ENCODE assay signal across 8 mouse cellular contexts in genomic region chr2:150362113-150362877, GRCm38 (mm10). TPM values are rescaled to one million over a fixed set of nuclear protein-coding genes. Genes with fewer than 3 reads are reported as not detected.
A peak's percentile ranks its signal among the peaks of the same experiment; 100 is the strongest.
DNase-seq lines count a peak whose midpoint lies in the region; ATAC-seq lines count a peak whose summit lies in the region.
"Not testable (repeated sequence)": the region's sequence is repeated elsewhere in the genome, so short reads cannot be mapped to it uniquely, and the experiment has no call there.

Gene 3300002I08Rik (minus strand): TSS chr2:150362765.

- H3K4me3 ChIP-seq in megakaryocyte, embryonic 14.5 days (replicated peaks), result peak within 1 kb of the TSS; percentile 91

- H3K36me3 ChIP-seq in megakaryocyte, embryonic 14.5 days (replicated peaks; ENCODE audit: low read length), result not testable (repeated sequence)

- H3K4me1 ChIP-seq in megakaryocyte, embryonic 14.5 days, result not testable (repeated sequence)

- DNase-seq in adrenal gland, adult 18-20 months (ENCODE audit: low spot score in 2 of 2), result peak; percentile 73 to 78
- DNase-seq in embryo, embryonic 10.5 days (ENCODE audit: low spot score), result peak; percentile 94
- DNase-seq in gastrocnemius, postnatal 25 days, result peak; percentile 82
- peak; percentile 77 to 94 for DNase-seq in left cerebral cortex, adult 9 months (ENCODE audit: low spot score in 2 of 2)
- DNase-seq in right cerebral cortex, adult 2 months (ENCODE audit: low spot score in 2 of 2), result peak; percentile 92 to 95
- DNase-seq in urinary bladder, postnatal 10 days (ENCODE audit: low spot score), result peak; percentile 50

- not testable (repeated sequence) for H3K27me3 ChIP-seq in megakaryocyte, embryonic 14.5 days (replicated peaks)

- peak; percentile 98 for ATAC-seq in inflammation-experienced regulatory T-cells, adult 6 months

- not testable (repeated sequence) for H3K9me3 ChIP-seq in megakaryocyte, embryonic 14.5 days

RNA-seq across cellular contexts. Expression of gene 3300002I08Rik, which starts in this region (rescaled TPM):
- total RNA-seq in adrenal gland, adult 18-20 months (2021), result 1 to 10 TPM; 3.5 to 6.0 TPM
- 1 to 10 TPM; 1.8 to 2.1 TPM for total RNA-seq in gastrocnemius, postnatal 25 days (2021)
- 10 to 100 TPM in 1 of 3 experiments, 1 to 10 TPM in 2; 7.1 to 15.9 (median 9.0) TPM for polyA plus RNA-seq in inflammation-experienced regulatory T-cells, adult 6 months (2017; shearing (Covaris generic))
- polyA plus RNA-seq in megakaryocyte, embryonic 14.5 days (2012; ENCODE audit: insufficient read depth, low replicate concordance), result not detected in 2 replicates

Comparison
In these comparisons a context has a peak if more than half of its experiments do, and no peak if none do; other contexts are left out.
1. Peak in every context shown above with its lines: DNase-seq, ATAC-seq and H3K4me3 ChIP-seq.